Mouse (Mus musculus) brain, embryonic 18.5 days (tissue): ENCODE measurements around the gene Aldh1a2.

Experiments
- DNase-seq: peaks from one replicate; pipeline ENCODE4 v3.0.0-alpha.2; 2012; ENCODE audit warnings: low read depth, low spot score

Gene Aldh1a2

GRCm38 (mm10) chr9:71216036-71216995, 727 bp downstream of the Aldh1a2 start:
- DNase-seq, result peak; percentile 8

GRCm38 (mm10) chr9:71216996-71217792, 1.6 kb downstream of the Aldh1a2 start:
- peak; percentile 20 for DNase-seq

DNA sequence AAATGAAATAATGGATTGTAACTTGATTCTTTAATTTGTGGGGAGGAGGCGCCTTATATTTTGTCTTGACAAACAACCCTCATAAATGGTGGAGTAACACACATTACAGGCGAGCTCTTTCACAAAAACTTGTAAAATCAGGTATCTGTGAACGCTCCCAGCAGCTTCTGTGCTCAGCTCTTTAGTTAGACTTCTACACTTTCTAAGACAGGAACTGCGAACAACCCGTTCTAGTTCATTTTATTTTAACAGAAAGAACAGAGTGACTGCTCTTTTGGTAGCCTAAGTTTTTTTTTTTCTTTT, 2.2 kb downstream of the Aldh1a2 start:
- peak; percentile 18 for DNase-seq

GRCm38 (mm10) chr9:71219161-71219560, 3.6 kb downstream of the Aldh1a2 start:
- DNase-seq, result no peak

GRCm38 (mm10) chr9:71220401-71220800, 4.8 kb downstream of the Aldh1a2 start:
- no peak for DNase-seq

- no peak for DNase-seq
Measured at GRCm38 (mm10) chr9:71227226-71227970, 11.8 kb downstream of the Aldh1a2 start.

- DNase-seq, result no peak
Measured at GRCm38 (mm10) chr9:71230011-71230410, 14.4 kb downstream of the Aldh1a2 start.

- DNase-seq, result no peak
Measured at GRCm38 (mm10) chr9:71236540-71236939, 21.0 kb downstream of the Aldh1a2 start.

GRCm38 (mm10) chr9:71239926-71240325, 24.3 kb downstream of the Aldh1a2 start:
- DNase-seq, result no peak

GRCm38 (mm10) chr9:71241515-71242411, 26.2 kb downstream of the Aldh1a2 start:
- no peak for DNase-seq

- DNase-seq, result no peak
Measured at GRCm38 (mm10) chr9:71242412-71242781, 26.8 kb downstream of the Aldh1a2 start.

GRCm38 (mm10) chr9:71254380-71254779, 38.8 kb downstream of the Aldh1a2 start:
- no peak for DNase-seq

DNA sequence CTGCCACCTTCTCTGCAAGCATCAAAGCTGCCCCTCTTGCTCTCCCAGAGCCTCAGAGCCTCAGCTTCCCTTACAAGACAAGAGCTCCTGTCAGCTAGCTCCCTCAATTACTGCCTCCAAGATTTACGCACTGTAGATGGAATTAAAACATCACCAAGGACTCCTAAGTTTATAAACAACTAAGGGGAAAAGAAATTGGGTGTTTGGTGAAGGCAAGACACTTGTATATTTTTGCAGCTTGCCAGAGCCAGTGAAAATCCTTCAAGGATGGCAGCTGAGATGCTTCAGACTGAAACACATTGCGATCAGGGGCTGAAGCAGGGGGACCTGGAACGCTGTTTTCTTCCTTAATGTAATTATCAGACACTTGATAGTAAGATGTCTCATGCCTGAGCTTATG, 47.1 kb downstream of the Aldh1a2 start:
- DNase-seq, result no peak

DNA sequence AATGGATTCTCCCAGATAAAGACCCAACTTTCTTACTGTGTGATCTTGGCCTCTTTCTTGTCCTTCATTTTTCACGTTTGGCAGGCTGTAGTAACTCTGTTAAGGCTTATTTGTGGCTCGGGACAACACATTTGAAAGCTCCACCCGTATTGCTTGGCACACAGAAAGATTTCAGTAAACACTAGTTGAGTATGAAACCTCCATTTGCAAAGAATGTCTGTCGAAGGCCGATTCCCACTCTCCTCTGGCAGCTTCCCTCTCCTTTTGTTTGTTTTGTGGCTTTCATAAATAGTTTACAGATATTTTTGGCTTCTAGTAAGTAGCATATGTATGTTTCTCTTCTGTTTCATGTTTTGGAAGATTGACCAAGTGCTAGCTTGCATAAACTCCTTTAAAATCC, 54.1 kb downstream of the Aldh1a2 start:
- DNase-seq, result no peak

- no peak for DNase-seq
Measured at GRCm38 (mm10) chr9:71270205-71270604, 54.6 kb downstream of the Aldh1a2 start.

DNA sequence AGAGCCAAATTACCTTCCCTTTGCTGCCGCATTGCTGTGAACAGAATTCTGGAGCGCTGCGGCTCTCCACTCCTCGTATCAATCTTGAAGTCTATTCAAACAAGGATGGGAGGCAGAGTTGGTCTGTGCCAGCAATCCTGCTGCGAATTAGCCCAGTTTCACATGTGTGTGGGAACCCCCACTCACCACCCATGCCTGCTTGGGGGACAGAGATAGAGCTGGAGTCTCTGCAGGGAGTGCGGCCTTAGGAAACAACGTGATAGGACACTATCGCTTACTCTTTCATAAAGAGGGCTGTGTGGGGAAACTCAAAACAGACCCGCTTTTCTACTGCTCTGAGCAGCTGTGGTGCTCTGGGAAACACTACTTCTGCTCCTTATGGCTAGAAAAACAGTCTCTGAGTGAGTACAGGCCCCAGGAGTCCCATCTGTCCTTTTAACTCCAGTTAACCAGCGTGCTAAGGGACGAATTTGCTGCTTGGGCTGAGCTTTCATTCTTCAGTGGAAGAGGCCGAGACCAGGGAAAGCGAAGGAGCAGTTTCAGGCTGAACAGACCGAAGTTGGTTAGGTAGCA, 60.6 kb downstream of the Aldh1a2 start:
- DNase-seq, result peak; percentile 4

- DNase-seq, result no peak
Measured at GRCm38 (mm10) chr9:71278741-71279140, 63.2 kb downstream of the Aldh1a2 start.

- DNase-seq, result no peak
Measured at GRCm38 (mm10) chr9:71283156-71283555, 67.6 kb downstream of the Aldh1a2 start.

DNA sequence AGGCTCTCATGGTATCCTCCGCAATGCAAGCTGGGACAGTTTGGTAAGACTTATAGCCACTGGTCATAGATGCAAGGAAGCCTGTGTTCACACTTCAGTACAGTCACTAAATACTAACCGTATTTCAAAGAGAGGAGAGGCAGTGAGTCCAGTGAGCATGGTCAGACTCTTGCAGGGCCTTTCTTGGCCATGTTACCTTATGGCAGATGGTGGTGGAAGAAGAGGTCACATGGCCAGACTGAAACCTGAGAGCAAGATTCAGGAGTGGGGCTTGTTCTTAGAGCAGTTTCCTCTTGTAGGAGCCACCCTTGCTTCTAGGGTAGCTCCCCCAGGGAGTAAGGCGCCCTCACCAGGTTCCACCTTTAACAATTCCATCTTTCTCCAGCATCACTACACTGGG, 69.6 kb downstream of the Aldh1a2 start:
- no peak for DNase-seq

GRCm38 (mm10) chr9:71286420-71286819, 70.8 kb downstream of the Aldh1a2 start:
- DNase-seq, result no peak

DNA sequence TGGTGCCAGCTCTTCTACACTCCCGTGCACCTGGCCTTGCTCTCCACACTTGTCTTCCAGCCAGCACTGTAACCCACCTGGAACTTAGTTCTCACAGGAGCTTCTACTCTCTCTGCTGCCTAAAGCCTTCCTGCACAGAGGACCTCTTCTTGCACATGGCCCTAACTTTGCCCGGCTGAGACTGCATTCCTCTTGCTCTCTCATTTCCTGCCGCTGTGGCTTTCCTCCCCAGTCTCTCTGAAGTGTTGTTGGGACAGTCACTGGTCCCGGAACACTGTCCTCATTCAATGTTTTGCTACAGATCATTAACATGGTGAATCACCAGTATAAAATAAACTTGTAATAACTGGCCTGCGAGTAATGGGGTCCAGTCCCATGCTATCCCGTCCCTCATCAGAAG, 73.1 kb downstream of the Aldh1a2 start:
- no peak for DNase-seq
